Mouse (Mus musculus) brain, embryonic 14.5 days (tissue): ENCODE measurements at regions not wholly inside any gene's neighbourhood (a gene's known extent, or its start where the extent isn't known, plus 50 kb on each side); places are given as distances from the start of the nearest gene placed in this dataset.

Source experiments
- CTCF ChIP-seq: fragments of 200-500 bp; IDR thresholded peaks from 2 replicates; pipeline ENCODE4 v1.5.1; 2012; ENCODE audit warnings: inconsistent platforms, mild to moderate bottlenecking, moderate library complexity, borderline replicate concordance; ENCODE audit not compliant: insufficient read depth, insufficient read length; ENCODE audit errors: extremely low read depth
- POLR2A ChIP-seq: fragments of 200-500 bp; IDR thresholded peaks from 2 replicates; pipeline ENCODE4 v1.6.1; 2012; ENCODE audit warnings: mild to moderate bottlenecking, inconsistent platforms, borderline replicate concordance; ENCODE audit not compliant: poor library complexity, insufficient read depth, insufficient read length, severe bottlenecking; ENCODE audit errors: extremely low read depth

DNA sequence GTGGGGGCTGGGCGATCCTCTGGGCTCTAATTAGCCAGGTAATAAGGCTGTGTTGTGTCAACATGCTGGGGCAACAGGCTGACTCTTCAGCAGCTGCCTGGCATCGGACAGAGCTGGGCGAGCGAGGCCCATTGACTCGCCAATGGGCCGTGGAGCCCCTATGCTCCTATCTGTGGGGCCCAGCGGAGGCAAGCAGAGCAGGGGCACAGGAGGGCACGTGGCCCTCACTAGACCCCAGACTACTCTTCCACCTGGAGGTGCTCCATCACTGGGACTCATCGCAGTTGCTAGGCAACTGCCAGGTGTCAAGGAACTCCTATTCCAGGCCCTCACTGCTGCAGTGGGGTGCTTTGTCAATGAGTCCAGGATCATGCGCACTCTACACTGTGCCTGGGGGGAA lies 164.7 kb downstream of the Kif26a start:
- TF ChIP-seq CTCF (no peak), POLR2A (no peak)
